20 mouse cellular contexts compared by ENCODE assay signal in genomic region chr9:65833230-65833629, GRCm38 (mm10). TPM values are rescaled to one million over a fixed set of nuclear protein-coding genes. Genes with fewer than 3 reads are reported as not detected.
DNase-seq lines count a peak whose midpoint lies in the region; ATAC-seq lines count a peak whose summit lies in the region.
"Had no signal": no experiment of that assay in that cellular context is flagged by ENCODE, and none has a peak within 500 bp of the region (broad histone marks: within the 10 kb centered on the region; RNA-seq: fewer than 3 reads in every experiment).

No protein-coding gene starts in this region.

- no peak overlapping the region for H3K4me2 ChIP-seq in midbrain, embryonic 14.5 days (ENCODE audit: low read length)
- no peak overlapping the region for H3K4me2 ChIP-seq in midbrain, embryonic 13.5 days (replicated peaks)
- H3K4me2 ChIP-seq in forebrain, embryonic 14.5 days (ENCODE audit: low read length), result no peak overlapping the region
- H3K4me2 ChIP-seq: embryonic facial prominence, embryonic 15.5 days; heart, embryonic 13.5 days; limb, embryonic 12.5 days had no signal

- H3K36me3 ChIP-seq in midbrain, embryonic 14.5 days (ENCODE audit: control insufficient read depth, insufficient read depth, low read length), result 0 out of 2 replicates have a peak, but pooled peaks cover 3% of the 10 kb centered on the region
- peaks cover 2% of the 10 kb centered on the region; the same call in 1 of the 2 replicates for H3K36me3 ChIP-seq in midbrain, embryonic 13.5 days
- H3K36me3 ChIP-seq in forebrain, embryonic 14.5 days (ENCODE audit: control insufficient read depth, insufficient read depth, low read length), result no peaks in the 10 kb centered on the region

- H3K4me1 ChIP-seq in midbrain, embryonic 14.5 days (ENCODE audit: control insufficient read depth, insufficient read depth, low read length), result 0 out of 2 replicates have a peak, but pooled peaks cover 7% of the 10 kb centered on the region
- H3K4me1 ChIP-seq in midbrain, embryonic 13.5 days (replicated peaks), result peaks cover 36% of the 10 kb centered on the region
- peaks cover 25% of the 10 kb centered on the region for H3K4me1 ChIP-seq in forebrain, embryonic 14.5 days (ENCODE audit: control insufficient read depth, insufficient read depth, low read length)
- H3K4me1 ChIP-seq: limb, embryonic 12.5 days had no signal

- H3K9ac ChIP-seq in midbrain, embryonic 14.5 days (replicated peaks; ENCODE audit: low read length), result no peak overlapping the region
- no peak overlapping the region for H3K9ac ChIP-seq in midbrain, embryonic 13.5 days (replicated peaks)
- no peak overlapping the region for H3K9ac ChIP-seq in forebrain, embryonic 14.5 days (ENCODE audit: low read length)
- H3K9ac ChIP-seq: embryonic facial prominence, embryonic 15.5 days; heart, embryonic 13.5 days; limb, embryonic 12.5 days; liver, embryonic 14.5 days had no signal

- no peaks in the 10 kb centered on the region; the same call in 1 of the 2 replicates for H3K27me3 ChIP-seq in midbrain, embryonic 14.5 days (ENCODE audit: control insufficient read depth, insufficient read depth, low read length)
- H3K27me3 ChIP-seq in midbrain, embryonic 13.5 days, result 0 out of 2 replicates have a peak, but pooled peaks cover 6% of the 10 kb centered on the region
- H3K27me3 ChIP-seq in forebrain, embryonic 14.5 days (replicated peaks; ENCODE audit: control insufficient read depth, insufficient read depth, low read length), result no peaks in the 10 kb centered on the region
- H3K27me3 ChIP-seq: embryonic facial prominence, embryonic 15.5 days; heart, embryonic 13.5 days; limb, embryonic 12.5 days had no signal

- no peak overlapping the region for H3K4me3 ChIP-seq in midbrain, embryonic 14.5 days (replicated peaks; ENCODE audit: low read depth, low read length)
- H3K4me3 ChIP-seq in midbrain, embryonic 13.5 days (replicated peaks), result no peak overlapping the region
- H3K4me3 ChIP-seq in forebrain, embryonic 14.5 days (ENCODE audit: low read depth, low read length), result no peak overlapping the region
- H3K4me3 ChIP-seq: embryonic facial prominence, embryonic 15.5 days; heart, embryonic 13.5 days; limb, embryonic 12.5 days had no signal

- ATAC-seq in midbrain, embryonic 14.5 days (ENCODE audit: low FRiP score, low TSS enrichment), result no peak
- ATAC-seq in midbrain, embryonic 13.5 days, result no peak
- peak; percentile 38 for ATAC-seq in forebrain, embryonic 14.5 days
- ATAC-seq in megakaryocyte progenitor cell, adult 5-6 weeks (replicated peaks; ENCODE audit: poor library complexity), result no peak
- ATAC-seq in erythroblast, adult 5-6 weeks (replicated peaks; ENCODE audit: low FRiP score, poor library complexity, severe bottlenecking), result no peak
- ATAC-seq: hindbrain, postnatal 0 days; intestine, postnatal 0 days had no signal

- peak; percentile 49 for DNase-seq in midbrain, embryonic 14.5 days
- DNase-seq in embryo, embryonic 11 days, result peak; percentile 48
- peak; percentile 83 for DNase-seq in forebrain, embryonic 14.5 days (ENCODE audit: low spot score)
- no peak for DNase-seq in right cerebral cortex, postnatal 4 days
- DNase-seq: adrenal gland, adult 2 months; cerebellum, adult 9-10 months had no signal

- no peaks in the 10 kb centered on the region for H3K9me3 ChIP-seq in midbrain, embryonic 14.5 days (ENCODE audit: control insufficient read depth, low read length)
- H3K9me3 ChIP-seq in midbrain, embryonic 13.5 days, result no peaks in the 10 kb centered on the region
- no peaks in the 10 kb centered on the region for H3K9me3 ChIP-seq in forebrain, embryonic 14.5 days (replicated peaks; ENCODE audit: control insufficient read depth, low read length)
- H3K9me3 ChIP-seq: embryonic facial prominence, embryonic 15.5 days; heart, embryonic 13.5 days; limb, embryonic 12.5 days had no signal

- H3K27ac ChIP-seq in midbrain, embryonic 14.5 days (replicated peaks; ENCODE audit: low read depth, low read length), result no peak overlapping the region
- no peak overlapping the region for H3K27ac ChIP-seq in midbrain, embryonic 13.5 days
- no peak overlapping the region for H3K27ac ChIP-seq in forebrain, embryonic 14.5 days (ENCODE audit: low read depth, low read length)
- H3K27ac ChIP-seq: embryonic facial prominence, embryonic 15.5 days; hindbrain, postnatal 0 days; kidney, postnatal 0 days; limb, embryonic 12.5 days; liver, embryonic 14.5 days; macrophage; stomach, postnatal 0 days had no signal

- 10% methylated on average over 2 of the region's 2 CpGs for WGBS in midbrain, embryonic 14.5 days
- 14% methylated on average over 2 of the region's 2 CpGs for WGBS in midbrain, embryonic 13.5 days
- 5% methylated on average over 2 of the region's 2 CpGs for WGBS in forebrain, embryonic 14.5 days

RNA-seq across cellular contexts. Expression of gene Zfp609, which starts 5.9 kb away (rescaled TPM):
- 9.2 and 10.2 TPM in 2 replicates for polyA plus RNA-seq in midbrain, embryonic 14.5 days (2014; fragmentation: Nextera tagmentation; extraction: Ambion mirVana)
- polyA plus RNA-seq in midbrain, embryonic 13.5 days (2015; fragmentation: Nextera tagmentation; extraction: Ambion mirVana), result 9.9 and 10.5 TPM in 2 replicates
- polyA plus RNA-seq in forebrain, embryonic 14.5 days (2014; fragmentation: Nextera tagmentation; extraction: Ambion mirVana), result 7.4 and 8.8 TPM in 2 replicates
- total RNA-seq in megakaryocyte progenitor cell, adult 5-6 weeks (2015), result 22.6 and 23.3 TPM in 2 replicates
- total RNA-seq in megakaryocyte progenitor cell, adult 5-6 weeks (2017), result 5.5 and 6.8 TPM in 2 replicates
- 4.0 and 7.3 TPM in 2 replicates for total RNA-seq in erythroblast, adult 5-6 weeks (2015; ENCODE audit: low replicate concordance)
- total RNA-seq in erythroblast, adult 5-6 weeks (2017; ENCODE audit: low replicate concordance), result 1.1 and 2.5 TPM in 2 replicates

RNA-seq across cellular contexts. Expression of gene Pclaf, which starts 56.8 kb away (rescaled TPM):
- 16.8 and 27.1 TPM in 2 replicates for polyA plus RNA-seq in midbrain, embryonic 14.5 days (2014; fragmentation: Nextera tagmentation; extraction: Ambion mirVana)
- 62.0 and 72.5 TPM in 2 replicates for polyA plus RNA-seq in midbrain, embryonic 13.5 days (2015; fragmentation: Nextera tagmentation; extraction: Ambion mirVana)
- polyA plus RNA-seq in forebrain, embryonic 14.5 days (2014; fragmentation: Nextera tagmentation; extraction: Ambion mirVana), result 57.3 and 59.0 TPM in 2 replicates
- total RNA-seq in megakaryocyte progenitor cell, adult 5-6 weeks (2015), result 90.5 and 107 TPM in 2 replicates
- 256 and 269 TPM in 2 replicates for total RNA-seq in megakaryocyte progenitor cell, adult 5-6 weeks (2017)
- total RNA-seq in erythroblast, adult 5-6 weeks (2015; ENCODE audit: low replicate concordance), result 21.7 and 24.9 TPM in 2 replicates
- 51.6 and 90.7 TPM in 2 replicates for total RNA-seq in erythroblast, adult 5-6 weeks (2017; ENCODE audit: low replicate concordance)
- total RNA-seq: gastrocnemius, adult 18-20 months; layer of hippocampus, adult 18-20 months had no signal
